Mouse (Mus musculus): ENCODE measurements around the gene Tmprss2. TPM values are rescaled to one million over a fixed set of nuclear protein-coding genes. Genes with fewer than 3 reads are reported as not detected.

The Tmprss2 gene
- total RNA-seq, 2 experiments from 2014 or later, result not detected

Other genes starting within 250 kb of the Tmprss2 start
- gene Mx1, start 148.3 kb downstream of the Tmprss2 start, total RNA-seq (2021), result 1 to 10 TPM; 2.0 to 2.9 TPM
- gene Fam3b, start 96.4 kb downstream of the Tmprss2 start, total RNA-seq (2021), result not detected
- under 1 TPM in 1 of 2 experiments, not detected in 1; 0.22 TPM for gene Ripk4, start 152.6 kb upstream of the Tmprss2 start, total RNA-seq (2021)
- 10 to 100 TPM; 16.9 to 20.9 TPM for gene Prdm15, start 240.7 kb upstream of the Tmprss2 start, total RNA-seq (2021)